Mouse (Mus musculus): ENCODE measurements around the gene Nell2.

DNA sequence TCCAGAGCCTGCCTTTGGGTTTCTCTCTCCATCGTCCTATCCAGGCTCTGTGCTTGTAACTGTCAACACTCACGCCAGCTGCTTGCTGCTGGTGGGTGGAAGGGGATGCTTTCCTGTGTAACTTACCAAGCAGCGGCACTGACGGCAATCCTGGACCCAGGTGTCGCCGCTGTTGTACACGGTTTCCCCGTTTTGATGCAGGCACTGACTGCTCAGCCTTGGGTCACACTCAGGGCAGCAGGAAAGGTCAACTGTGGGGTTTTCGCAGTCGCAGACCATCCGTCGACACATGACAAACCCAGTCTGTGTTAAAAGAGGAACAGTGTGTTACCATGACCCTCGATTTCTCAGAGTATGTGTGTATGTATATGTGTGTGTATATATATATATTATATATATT, 297.2 kb downstream of the Nell2 start:
- TF ChIP-seq CTCF (IDR thresholded peaks at IDR 0.05; ENCODE audit: insufficient read depth, low read length) (no peak), POLR2A (IDR thresholded peaks at IDR 0.05; ENCODE audit: borderline replicate concordance, extremely low read depth, low read depth, low read length) (no peak)
